9 mouse cellular contexts compared by ENCODE assay signal in the genomic region with DNA sequence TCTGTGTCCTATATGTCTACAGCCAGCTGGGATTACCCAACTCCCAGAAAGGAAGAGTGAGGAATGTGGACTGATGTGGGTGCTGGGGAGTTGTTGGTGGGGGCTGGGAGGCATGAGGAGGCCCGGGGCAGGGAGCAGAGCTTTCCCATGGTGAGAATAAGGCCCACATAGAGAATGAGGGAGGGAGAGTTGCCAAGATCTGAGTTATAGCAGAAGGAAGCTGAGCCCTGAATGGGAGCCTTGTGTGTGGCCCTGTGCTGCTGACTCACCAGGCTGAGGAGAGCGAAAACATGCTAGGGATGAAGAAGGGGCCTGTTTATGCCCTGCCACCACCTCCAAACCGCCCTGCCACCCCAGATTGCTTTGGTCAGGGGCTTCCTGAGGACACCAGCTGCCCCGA. TPM values are rescaled to one million over a fixed set of nuclear protein-coding genes. Genes with fewer than 3 reads are reported as not detected.
DNase-seq lines count a peak whose midpoint lies in the region; ATAC-seq lines count a peak whose summit lies in the region.
"Had no signal": no experiment of that assay in that cellular context is flagged by ENCODE, and none has a peak within 500 bp of the region (broad histone marks: within the 10 kb centered on the region; RNA-seq: fewer than 3 reads in every experiment).

No protein-coding gene starts in this region.

- H3K4me2 ChIP-seq in neural tube, embryonic 11.5 days (ENCODE audit: low read depth), result no peak overlapping the region

- H3K27ac ChIP-seq in neural tube, embryonic 11.5 days (ENCODE audit: low read depth, low read length), result no peak overlapping the region
- peak overlapping the region; percentile 42 for H3K27ac ChIP-seq in limb, embryonic 10.5 days

- ATAC-seq in neural tube, embryonic 11.5 days (ENCODE audit: insufficient read depth, low FRiP score, low TSS enrichment), result peak; percentile 73

- H3K36me3 ChIP-seq in neural tube, embryonic 11.5 days (ENCODE audit: control insufficient read depth, insufficient read depth, low read length), result no peaks in the 10 kb centered on the region
- H3K36me3 ChIP-seq in limb, embryonic 10.5 days, result no peaks in the 10 kb centered on the region

- H3K27me3 ChIP-seq in neural tube, embryonic 11.5 days (ENCODE audit: control insufficient read depth, insufficient read depth, low read length), result no peaks in the 10 kb centered on the region
- H3K27me3 ChIP-seq in limb, embryonic 10.5 days (ENCODE audit: low read depth, poor library complexity, severe bottlenecking), result no peaks in the 10 kb centered on the region

- H3K9me3 ChIP-seq in neural tube, embryonic 11.5 days (ENCODE audit: control insufficient read depth, low read length), result no peaks in the 10 kb centered on the region
- H3K9me3 ChIP-seq in limb, embryonic 10.5 days (replicated peaks), result no peaks in the 10 kb centered on the region

- WGBS in neural tube, embryonic 11.5 days, result 26% methylated on average over 4 of the region's 4 CpGs
- 46% methylated on average over 4 of the region's 4 CpGs for WGBS in limb, embryonic 10.5 days

- 0 out of 2 replicates have a peak, but pooled peaks cover 3% of the 10 kb centered on the region for H3K4me1 ChIP-seq in neural tube, embryonic 11.5 days (ENCODE audit: control insufficient read depth, insufficient read depth, low read length)
- peaks cover 29% of the 10 kb centered on the region for H3K4me1 ChIP-seq in limb, embryonic 10.5 days

- no peak overlapping the region for H3K4me3 ChIP-seq in neural tube, embryonic 11.5 days (ENCODE audit: low read depth, low read length)
- H3K4me3 ChIP-seq in limb, embryonic 10.5 days, result no peak overlapping the region
- H3K4me3 ChIP-seq: erythroblast, embryonic 14.5 days had no signal

- peak overlapping the region; percentile 28 for H3K9ac ChIP-seq in neural tube, embryonic 11.5 days (ENCODE audit: low read length)

- peak; percentile 72 for DNase-seq in adrenal gland, adult 2 months
- no peak for DNase-seq in adrenal gland, postnatal 4 days (ENCODE audit: low spot score in 2 of 2)
- DNase-seq in neural tube, embryonic 11.5 days (ENCODE audit: low spot score), result no peak
- no peak for DNase-seq in neural tube, embryonic 10.5 days (ENCODE audit: extremely low spot score, low spot score)
- DNase-seq in heart, postnatal 4 days, result peak; percentile 40
- no peak for DNase-seq in limb, embryonic 10.5 days (ENCODE audit: low spot score)
- peak; percentile 47 for DNase-seq in right cerebral cortex, postnatal 25 days
- no peak for DNase-seq in embryo, embryonic 10.5 days (ENCODE audit: low spot score)

RNA-seq across cellular contexts. Expression of gene Wnt2b, which starts 32.1 kb away (rescaled TPM):
- 10 to 100 TPM; 16.5 to 25.9 TPM for total RNA-seq in adrenal gland, adult 2 months (2021)
- polyA plus RNA-seq in adrenal gland, adult 2 months (2012; rRNA removed), result 17.6 and 20.1 TPM in 2 replicates
- total RNA-seq in adrenal gland, postnatal 4 days (2021), result 10 to 100 TPM; 11.4 to 12.6 TPM
- polyA plus RNA-seq in neural tube, embryonic 11.5 days (2014; fragmentation: Nextera tagmentation; extraction: Ambion mirVana), result 0.90 and 1.5 TPM in 2 replicates
- total RNA-seq in heart, postnatal 4 days (2021), result 1 to 10 TPM; 1.0 to 1.7 TPM
- polyA plus RNA-seq in limb, embryonic 10.5 days (2016; fragmentation: Nextera tagmentation; extraction: Ambion mirVana), result 0.28 and 0.39 TPM in 2 replicates
- polyA plus RNA-seq: erythroblast, embryonic 14.5 days had no signal

RNA-seq across cellular contexts. Expression of gene Cttnbp2nl, which starts 59.1 kb away (rescaled TPM):
- total RNA-seq in adrenal gland, adult 2 months (2021), result 10 to 100 TPM; 17.3 to 23.7 TPM
- 2.1 and 2.8 TPM in 2 replicates for polyA plus RNA-seq in adrenal gland, adult 2 months (2012; rRNA removed)
- 10 to 100 TPM; 26.6 to 32.0 TPM for total RNA-seq in adrenal gland, postnatal 4 days (2021)
- 51.0 and 55.7 TPM in 2 replicates for polyA plus RNA-seq in neural tube, embryonic 11.5 days (2014; fragmentation: Nextera tagmentation; extraction: Ambion mirVana)
- total RNA-seq in heart, postnatal 4 days (2021), result 10 to 100 TPM; 35.3 to 36.3 TPM
- 40.5 and 50.1 TPM in 2 replicates for polyA plus RNA-seq in limb, embryonic 10.5 days (2016; fragmentation: Nextera tagmentation; extraction: Ambion mirVana)

Comparison
In these comparisons a context has a peak if more than half of its experiments do, and no peak if none do; other contexts are left out.
1. DNase-seq: peak in adrenal gland, adult 2 months (single experiment), heart, postnatal 4 days (single experiment) and right cerebral cortex, postnatal 25 days (single experiment); none in adrenal gland, postnatal 4 days (0 of 2), neural tube, embryonic 11.5 days (single experiment), neural tube, embryonic 10.5 days (single experiment), limb, embryonic 10.5 days (single experiment) and embryo, embryonic 10.5 days (single experiment).
2. RNA of gene Wnt2b, which starts 32.1 kb away (total RNA-seq): 16.5 to 25.9 TPM in adrenal gland, adult 2 months and 11.4 to 12.6 TPM in adrenal gland, postnatal 4 days; 1.0 to 1.7 TPM in heart, postnatal 4 days; every median in the first group is over 4 times any median in the second.